Mouse (Mus musculus) heart, embryonic 15.5 days (tissue): ENCODE results near the gene Tbx6. TPM values are rescaled to one million over a fixed set of nuclear protein-coding genes. Genes with fewer than 3 reads are reported as not detected.
"Not testable (repeated sequence)": the region's sequence is repeated elsewhere in the genome, so short reads cannot be mapped to it uniquely, and the experiment has no call there.

Experiments
- ATAC-seq: fragments of 200-750 bp; cut with Nextera tagmentation; replicated peaks from 2 replicates; pipeline ENCODE4 v1.8.0; 2017; ENCODE audit warnings: low read depth, moderate TSS enrichment; ENCODE audit not compliant: insufficient number of reproducible peaks, insufficient read depth, low FRiP score
- H3K27ac ChIP-seq: fragments of 300-500 bp; sonication (generic); 2 replicates; pipeline ENCODE4 v1.5.1; 2015; ENCODE audit warnings: mild to moderate bottlenecking, inconsistent platforms
- H3K27me3 ChIP-seq: fragments of 300-500 bp; sonication (generic); 2 replicates; pipeline ENCODE4 v1.6.1; 2015; ENCODE audit warnings: inconsistent platforms
- H3K36me3 ChIP-seq: fragments of 300-500 bp; sonication (generic); 2 replicates; pipeline ENCODE4 v1.6.1; 2015; ENCODE audit warnings: mild to moderate bottlenecking, inconsistent platforms
- H3K4me1 ChIP-seq: fragments of 300-500 bp; sonication (generic); replicated peaks from 2 replicates; pipeline ENCODE4 v1.6.1; 2015; ENCODE audit warnings: inconsistent platforms
- H3K4me2 ChIP-seq: fragments of 300-500 bp; sonication (generic); 2 replicates; pipeline ENCODE4 v1.6.1; 2015; ENCODE audit warnings: inconsistent platforms, mild to moderate bottlenecking, moderate library complexity
- H3K4me3 ChIP-seq: fragments of 300-500 bp; sonication (generic); 2 replicates; pipeline ENCODE4 v1.5.1; 2015; ENCODE audit warnings: mild to moderate bottlenecking, inconsistent platforms
- H3K9ac ChIP-seq: fragments of 300-500 bp; sonication (generic); 2 replicates; pipeline ENCODE4 v1.6.1; 2015; ENCODE audit warnings: mild to moderate bottlenecking, inconsistent platforms
- H3K9me3 ChIP-seq: fragments of 300-500 bp; sonication (generic); replicated peaks from 2 replicates; pipeline ENCODE4 v1.6.1; 2016; ENCODE audit warnings: inconsistent platforms
- WGBS: fragments of 180-500 bp; shearing (Covaris S2); methylation state at CpG from one replicate; pipeline ENCODE4 v1.1.7; 2015; ENCODE audit warnings: mixed read lengths; 5-methylcytosine and 5-hydroxymethylcytosine counted together
- polyA plus RNA-seq: library from polyadenylated mRNA; unstranded; fragments of >200 nt; fragmentation: Nextera tagmentation; extraction: Ambion mirVana; gene quantifications from 2 replicates; pipeline ENCODE4 v1.2.1, GENCODE M21; 2015

Tbx6 gene
- polyA plus RNA-seq, 1 experiment from 2014 or later, result 0.34 TPM

DNA sequence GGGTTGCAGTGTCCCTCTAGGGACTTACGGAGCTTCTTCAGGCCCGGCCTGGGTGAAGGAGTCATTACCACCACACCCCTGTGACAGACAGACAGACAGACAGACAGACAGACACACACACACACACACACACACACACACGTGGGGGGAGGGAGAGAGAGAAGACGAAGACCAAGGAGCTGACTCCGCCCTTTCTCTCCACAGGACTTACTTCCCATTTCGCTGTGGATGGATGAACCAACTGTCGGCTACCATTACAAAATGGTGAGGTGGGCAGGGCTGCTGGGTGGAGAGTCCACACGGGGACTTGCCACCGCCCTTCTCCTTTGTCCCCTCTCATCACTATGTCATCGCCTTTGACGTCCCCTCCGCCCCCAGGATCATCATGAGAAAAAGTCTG is 10.5 kb upstream of the Tbx6 start:
- ATAC-seq, result no peak
- WGBS, result 76% methylated on average over 12 of the region's 12 CpGs
- peaks cover 43% of the 10 kb centered on the region for H3K36me3 ChIP-seq
- H3K9ac ChIP-seq, result no peak overlapping the region
- no peak overlapping the region for H3K27ac ChIP-seq
- no peaks in the 10 kb centered on the region for H3K27me3 ChIP-seq
- H3K4me2 ChIP-seq, result no peak overlapping the region
- no peaks in the 10 kb centered on the region for H3K9me3 ChIP-seq
- H3K4me3 ChIP-seq, result no peak overlapping the region
- peaks cover 5% of the 10 kb centered on the region for H3K4me1 ChIP-seq

DNA sequence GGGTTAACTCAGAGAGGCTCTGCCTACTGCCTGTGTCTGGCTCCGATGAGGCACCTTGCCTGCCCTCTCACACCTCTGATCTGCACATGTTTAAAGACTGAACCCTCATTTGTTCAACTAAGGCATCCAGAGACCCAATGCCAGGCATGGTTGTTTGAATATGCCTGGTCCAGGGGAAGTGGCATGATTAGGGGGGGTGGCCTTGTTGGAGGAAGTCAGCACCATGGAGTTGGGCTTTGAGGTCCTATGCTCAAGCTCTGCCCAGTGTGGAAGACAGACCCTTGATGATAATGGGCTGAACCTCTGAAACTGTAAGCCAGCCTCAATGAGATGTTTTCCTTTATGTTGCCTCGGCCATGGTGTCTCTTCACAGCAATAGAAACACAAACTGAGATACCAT is 7.9 kb upstream of the Tbx6 start:
- H3K4me3 ChIP-seq, result no peak overlapping the region
- H3K9me3 ChIP-seq, result no peaks in the 10 kb centered on the region
- H3K4me1 ChIP-seq, result peaks cover 27% of the 10 kb centered on the region
- H3K4me2 ChIP-seq, result no peak overlapping the region
- 77% methylated on average over 2 of the region's 2 CpGs for WGBS
- H3K27ac ChIP-seq, result no peak overlapping the region
- no peaks in the 10 kb centered on the region for H3K27me3 ChIP-seq
- H3K9ac ChIP-seq, result no peak overlapping the region
- peaks cover 22% of the 10 kb centered on the region; the same call in 1 of the 2 replicates for H3K36me3 ChIP-seq
- no peak for ATAC-seq

DNA sequence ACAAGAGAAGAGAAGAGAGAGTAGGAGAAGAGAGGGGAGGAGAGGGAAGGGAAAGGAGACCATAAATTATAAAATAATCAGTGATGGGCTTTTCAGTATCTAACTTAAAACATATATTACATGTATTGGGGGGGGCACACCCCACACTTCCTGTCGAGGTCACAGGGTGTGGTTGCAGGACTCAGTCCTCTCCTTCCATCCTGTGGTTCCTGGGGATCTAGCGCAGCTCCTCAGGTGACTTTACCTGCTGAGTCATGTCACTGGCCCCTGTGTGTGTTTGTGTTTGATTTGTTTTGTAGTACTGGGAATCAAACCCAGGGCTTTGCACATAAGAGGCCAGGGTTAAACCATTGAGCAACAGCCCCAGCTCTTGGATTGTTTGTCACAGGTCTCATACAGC is 6.8 kb upstream of the Tbx6 start:
- H3K4me3 ChIP-seq, result no peak overlapping the region
- peaks cover 11% of the 10 kb centered on the region; the same call in 1 of the 2 replicates for H3K36me3 ChIP-seq
- no peaks in the 10 kb centered on the region for H3K27me3 ChIP-seq
- no peaks in the 10 kb centered on the region for H3K9me3 ChIP-seq
- 56% methylated on average over 2 of the region's 2 CpGs for WGBS
- no peak overlapping the region for H3K4me2 ChIP-seq
- no peak overlapping the region for H3K9ac ChIP-seq
- ATAC-seq, result no peak
- peaks cover 27% of the 10 kb centered on the region for H3K4me1 ChIP-seq
- H3K27ac ChIP-seq, result no peak overlapping the region

DNA sequence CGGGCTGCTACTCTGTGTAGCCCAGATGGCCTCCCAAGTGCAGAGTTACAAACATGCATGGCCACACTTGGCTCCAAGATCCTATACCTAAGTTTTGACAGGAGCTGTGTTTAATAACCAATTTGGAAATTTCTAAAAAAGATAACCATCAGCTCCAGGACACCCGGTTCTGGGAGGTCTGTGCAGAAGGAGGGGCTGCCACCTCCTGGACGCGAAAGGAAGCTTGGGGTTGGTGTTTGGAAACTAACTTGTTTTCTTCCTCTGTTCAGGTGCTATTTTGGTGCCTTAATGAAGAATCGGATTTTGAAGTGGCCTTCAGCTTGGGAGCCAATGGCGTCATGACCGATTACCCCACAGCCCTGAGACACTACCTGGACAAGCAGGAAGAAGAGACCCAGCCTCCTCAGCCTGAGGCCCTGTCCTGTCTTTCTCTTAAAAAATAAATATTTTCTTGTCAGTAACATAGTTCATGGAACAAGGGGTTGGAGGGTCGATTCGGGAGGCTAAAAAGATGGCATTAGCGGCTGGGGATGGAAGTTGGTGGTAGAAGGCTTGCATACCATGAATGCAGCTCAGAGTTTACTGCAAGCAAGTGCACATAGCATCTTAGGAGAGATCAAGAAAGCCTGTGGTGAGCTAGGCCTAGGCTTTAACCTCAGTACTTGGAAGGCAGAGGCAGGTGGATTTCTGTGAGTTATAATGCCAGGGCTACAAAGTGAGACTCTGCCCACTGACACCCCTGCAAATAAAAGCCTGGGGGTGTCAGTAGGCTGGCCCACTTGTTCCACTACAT is 5.9 kb upstream of the Tbx6 start:
- Histone ChIP-seq H3K27me3 (no peaks in the 10 kb centered on the region), H3K4me1 (peaks cover 36% of the 10 kb centered on the region), H3K9ac (0 out of 2 replicates have a peak overlapping the region, but pooled peaks have one; percentile 97), H3K27ac (no peak overlapping the region), H3K4me2 (peak overlapping the region; percentile 97), H3K36me3 (peaks cover 5% of the 10 kb centered on the region; the same call in 1 of the 2 replicates), H3K4me3 (no peak overlapping the region), H3K9me3 (no peaks in the 10 kb centered on the region)
- ATAC-seq, result no peak
- WGBS, result 80% methylated on average over 10 of the region's 10 CpGs

DNA sequence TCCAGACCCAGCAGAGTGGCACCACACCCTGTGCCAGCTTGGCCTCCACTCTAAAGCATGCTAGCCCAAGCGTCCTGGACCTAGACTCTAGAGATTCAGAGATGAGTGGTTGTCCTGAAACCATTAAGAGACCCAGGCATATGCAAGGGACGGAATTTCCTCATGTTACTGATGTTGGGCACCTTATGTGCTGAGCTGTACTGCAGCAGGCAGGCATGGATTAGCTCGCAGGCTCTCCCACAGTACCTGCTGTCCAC is 5.4 kb upstream of the Tbx6 start:
- WGBS, result 53% methylated on average over 3 of the region's 3 CpGs
- Histone ChIP-seq H3K9ac (peak overlapping the region; percentile 97; the same call in 1 of the 2 replicates), H3K9me3 (no peaks in the 10 kb centered on the region), H3K4me1 (peaks cover 40% of the 10 kb centered on the region), H3K36me3 (peaks cover 4% of the 10 kb centered on the region; the same call in 1 of the 2 replicates), H3K4me2 (peak overlapping the region; percentile 97), H3K27ac (peak overlapping the region; percentile 87), H3K27me3 (no peaks in the 10 kb centered on the region), H3K4me3 (peak overlapping the region; percentile 90; the same call in 1 of the 2 replicates)
- ATAC-seq, result no peak

DNA sequence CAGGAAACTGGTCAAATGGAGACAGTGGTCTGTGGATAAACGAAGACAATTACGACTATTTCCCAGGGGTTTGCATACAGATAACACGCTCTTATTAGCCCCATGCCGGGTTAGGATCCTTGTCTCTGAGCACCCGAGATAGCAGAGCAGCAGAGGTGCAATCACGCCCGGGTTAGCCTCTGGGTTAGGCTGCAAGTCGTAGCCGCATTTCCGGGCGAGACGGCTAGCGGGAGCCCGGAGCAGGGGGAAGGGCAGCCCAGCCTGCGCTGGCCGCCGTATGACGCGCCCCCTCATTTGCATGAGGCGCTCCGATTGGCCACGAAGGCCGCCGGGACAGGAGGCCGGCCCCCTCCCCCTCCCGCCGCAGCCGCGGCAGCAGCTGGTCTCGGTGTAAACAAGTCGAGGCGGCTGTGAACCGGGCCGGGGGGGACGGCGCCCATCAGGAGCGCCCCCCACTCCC is 4.7 kb upstream of the Tbx6 start, which contains the start of gene Ypel3:
TSS of gene Ypel3 (plus strand) at position 358 of the 460 bp plus-strand sequence.
- H3K4me1 ChIP-seq, result peaks cover 48% of the 10 kb centered on the region
- 1% methylated on average over 34 of the region's 37 CpGs for WGBS
- H3K4me2 ChIP-seq, result peak within 1 kb of the TSS; percentile 97
- H3K27me3 ChIP-seq, result no peaks in the 10 kb centered on the region
- H3K9me3 ChIP-seq, result no peaks in the 10 kb centered on the region
- H3K9ac ChIP-seq, result peak within 1 kb of the TSS; percentile 97
- peak within 1 kb of the TSS; percentile 87 for H3K27ac ChIP-seq
- H3K36me3 ChIP-seq, result no peaks in the 10 kb centered on the region; the same call in 1 of the 2 replicates
- H3K4me3 ChIP-seq, result peak within 1 kb of the TSS; percentile 90
- peak; percentile 94 for ATAC-seq

DNA sequence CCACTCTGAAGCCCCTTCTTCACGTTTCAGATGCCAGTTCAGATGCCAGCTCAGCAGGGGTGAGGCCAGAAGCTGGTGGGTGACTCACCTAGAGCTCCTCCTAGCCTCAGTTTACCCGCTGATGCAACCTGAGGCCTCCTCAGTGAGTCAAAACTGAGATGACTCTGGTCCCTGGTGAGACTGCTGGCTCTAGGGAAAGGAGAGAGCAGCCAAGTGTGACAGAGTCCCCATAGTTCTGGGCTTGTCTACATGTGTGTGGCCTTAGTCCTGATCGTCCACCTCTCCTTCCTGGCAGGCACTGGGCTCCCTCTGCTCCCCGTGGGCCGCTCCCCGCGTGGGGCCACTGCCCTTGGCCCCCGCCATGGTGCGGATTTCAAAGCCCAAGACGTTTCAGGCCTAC is 3.8 kb upstream of the Tbx6 start:
- Histone ChIP-seq H3K27me3 (no peaks in the 10 kb centered on the region), H3K4me3 (peak overlapping the region; percentile 90), H3K9ac (peak overlapping the region; percentile 97), H3K4me1 (peaks cover 48% of the 10 kb centered on the region), H3K27ac (peak overlapping the region; percentile 87), H3K9me3 (no peaks in the 10 kb centered on the region), H3K36me3 (no peaks in the 10 kb centered on the region; the same call in 1 of the 2 replicates), H3K4me2 (peak overlapping the region; percentile 97)
- ATAC-seq, result no peak
- WGBS, result 51% methylated on average over 10 of the region's 10 CpGs

DNA sequence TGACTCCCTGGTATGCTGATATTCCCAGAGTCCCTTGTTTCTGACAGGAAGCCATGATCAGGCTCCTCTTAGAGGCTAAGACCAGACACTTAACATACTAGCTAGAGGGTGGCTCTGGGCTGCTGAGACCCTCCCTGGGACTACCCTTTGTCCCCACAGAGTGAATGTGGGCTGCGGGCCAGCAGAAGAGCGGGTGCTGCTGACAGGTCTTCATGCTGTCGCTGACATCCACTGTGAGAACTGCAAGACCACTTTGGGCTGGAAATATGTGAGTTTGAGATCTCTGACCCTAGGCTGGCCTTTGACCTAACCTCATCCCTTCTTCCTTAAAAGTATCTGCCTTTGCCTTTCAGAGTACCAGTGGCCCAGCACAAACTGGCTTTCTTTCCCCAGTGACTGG is 3.1 kb upstream of the Tbx6 start:
- WGBS, result 75% methylated on average over 3 of the region's 3 CpGs
- no peaks in the 10 kb centered on the region; the same call in 1 of the 2 replicates for H3K36me3 ChIP-seq
- no peak for ATAC-seq
- peak overlapping the region; percentile 90 for H3K4me3 ChIP-seq
- no peaks in the 10 kb centered on the region for H3K9me3 ChIP-seq
- H3K4me1 ChIP-seq, result peaks cover 48% of the 10 kb centered on the region
- H3K4me2 ChIP-seq, result peak overlapping the region; percentile 97; the same call in 1 of the 2 replicates
- H3K9ac ChIP-seq, result 0 out of 2 replicates have a peak overlapping the region, but pooled peaks have one; percentile 97
- H3K27me3 ChIP-seq, result no peaks in the 10 kb centered on the region
- H3K27ac ChIP-seq, result no peak overlapping the region

DNA sequence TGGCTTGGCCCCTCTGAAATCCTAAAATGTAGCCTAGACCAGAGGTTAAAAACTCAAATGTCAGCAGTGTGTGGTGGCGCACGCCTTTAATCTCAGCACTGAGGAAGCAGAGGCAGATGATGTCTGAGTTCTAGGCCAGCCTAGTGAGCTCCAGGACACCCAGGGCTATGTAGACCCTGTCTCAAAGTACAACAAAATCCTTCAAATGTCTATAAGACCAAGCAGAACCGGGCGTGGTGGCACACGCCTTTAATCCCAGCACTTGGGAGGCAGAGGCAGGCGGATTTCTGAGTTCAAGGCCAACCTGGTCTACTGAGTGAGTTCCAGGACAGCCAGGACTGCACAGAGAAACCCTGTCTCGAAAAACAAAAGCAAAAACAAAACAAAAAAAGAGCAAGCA is 2.2 kb upstream of the Tbx6 start:
- H3K9me3 ChIP-seq, H3K9ac ChIP-seq, H3K27me3 ChIP-seq, H3K4me3 ChIP-seq, H3K4me2 ChIP-seq, ATAC-seq, H3K27ac ChIP-seq, H3K36me3 ChIP-seq: not testable (repeated sequence)
- 83% methylated on average over 7 of the region's 7 CpGs for WGBS
- H3K4me1 ChIP-seq, result peaks cover 48% of the 10 kb centered on the region

DNA sequence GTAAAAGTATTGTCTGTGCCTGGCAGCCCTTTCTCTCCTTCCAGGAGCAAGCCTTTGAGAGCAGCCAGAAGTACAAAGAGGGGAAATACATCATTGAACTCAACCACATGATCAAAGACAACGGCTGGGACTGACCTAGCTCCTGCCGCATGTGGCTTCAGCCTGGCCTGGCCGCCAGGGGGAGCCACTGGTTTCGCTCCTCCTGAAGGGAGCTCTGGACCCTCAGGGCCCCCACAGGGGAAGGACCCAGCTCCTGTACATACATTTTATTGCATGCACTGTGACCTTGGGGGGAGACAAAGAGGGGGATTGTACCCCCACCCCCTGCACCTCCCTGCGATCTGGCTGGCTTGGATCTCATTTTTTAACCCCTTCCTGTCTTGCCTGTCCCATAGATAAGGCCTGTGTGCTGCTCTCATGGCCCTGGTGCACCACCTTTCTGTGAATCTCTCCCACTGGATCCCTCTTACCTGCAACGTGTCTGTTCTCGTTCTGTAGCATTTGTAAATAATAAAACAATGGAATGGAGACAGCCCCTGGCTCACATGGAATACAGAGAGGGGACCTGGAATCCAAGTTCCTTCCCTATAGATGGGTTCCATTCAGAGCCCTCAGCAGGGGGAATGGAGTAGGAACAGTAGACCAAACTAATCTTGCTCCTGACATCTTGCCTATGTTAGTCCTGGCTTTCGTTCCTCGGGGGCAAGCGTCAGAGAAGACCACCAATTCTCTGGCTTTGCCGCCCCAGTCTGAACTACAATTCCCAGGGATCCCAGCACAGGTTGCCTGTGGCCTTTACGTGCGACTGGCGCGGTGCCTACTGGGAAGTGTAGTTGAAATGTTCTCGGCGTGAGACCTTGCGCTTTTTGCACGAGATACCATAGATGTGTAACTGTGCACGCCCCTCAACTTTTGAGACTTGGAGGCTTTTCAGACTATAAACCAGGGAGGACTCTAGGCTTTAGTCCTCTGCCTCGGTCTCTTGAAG is 1.0 kb upstream of the Tbx6 start:
- H3K4me3 ChIP-seq, result peak overlapping the region; percentile 52
- peaks cover 12% of the 10 kb centered on the region for H3K36me3 ChIP-seq
- H3K27ac ChIP-seq, result peak overlapping the region; percentile 38
- peak overlapping the region; percentile 58 for H3K9ac ChIP-seq
- no peaks in the 10 kb centered on the region for H3K27me3 ChIP-seq
- WGBS, result 2% methylated on average over 21 of the region's 21 CpGs
- H3K4me2 ChIP-seq, result peak overlapping the region; percentile 91
- H3K4me1 ChIP-seq, result peaks cover 48% of the 10 kb centered on the region
- no peaks in the 10 kb centered on the region for H3K9me3 ChIP-seq
- peak; percentile 44; the same call in 1 of the 2 replicates for ATAC-seq
